Mouse (Mus musculus) kidney, postnatal 4 days (tissue): Measurements from ENCODE around the gene Coa7.

ENCODE experiments used
- DNase-seq, 2 experiments: peaks; one replicate each; pipeline ENCODE4 v3.0.0; 2021; ENCODE audit warnings: mixed read lengths in 2 of 2

Gene Coa7

GRCm38 (mm10) chr4:108327730-108328484 is at the start of gene Coa7:
Gene Coa7, plus strand, starts transcription at chr4:108328140.
- peak; percentile 98 for DNase-seq

GRCm38 (mm10) chr4:108300266-108300665 is 27.7 kb upstream of the Coa7 start:
- DNase-seq: peak; percentile 38 to 46

- peak; percentile 95 to 97 for DNase-seq
Measured at GRCm38 (mm10) chr4:108300670-108301373, 27.1 kb upstream of the Coa7 start, which contains the start of gene Zyg11b. Gene Zyg11b, minus strand, starts transcription at chr4:108301096.

GRCm38 (mm10) chr4:108302296-108302890 is 25.5 kb upstream of the Coa7 start:
- no peak for DNase-seq

- no peak for DNase-seq
Measured at GRCm38 (mm10) chr4:108310706-108311105, 17.2 kb upstream of the Coa7 start.

GRCm38 (mm10) chr4:108314041-108314440 is 13.9 kb upstream of the Coa7 start:
- no peak for DNase-seq

GRCm38 (mm10) chr4:108317656-108318605 is 10.0 kb upstream of the Coa7 start:
- no peak for DNase-seq

GRCm38 (mm10) chr4:108318649-108319615 is 9.0 kb upstream of the Coa7 start:
- DNase-seq: no peak

GRCm38 (mm10) chr4:108319747-108320146 is 8.2 kb upstream of the Coa7 start:
- DNase-seq: no peak

- DNase-seq: peak in 1 of 2 experiments; percentile 13
Measured at GRCm38 (mm10) chr4:108320627-108321380, 7.1 kb upstream of the Coa7 start.

GRCm38 (mm10) chr4:108323588-108323987 is 4.4 kb upstream of the Coa7 start:
- no peak for DNase-seq

- DNase-seq: peak in 1 of 2 experiments; percentile 47
Measured at GRCm38 (mm10) chr4:108327071-108327579, 815 bp upstream of the Coa7 start.

GRCm38 (mm10) chr4:108329840-108330239 is 1.9 kb downstream of the Coa7 start:
- DNase-seq: no peak

- no peak for DNase-seq
Measured at GRCm38 (mm10) chr4:108332041-108332440, 4.1 kb downstream of the Coa7 start.

- DNase-seq: no peak
Measured at GRCm38 (mm10) chr4:108335413-108335812, 7.5 kb downstream of the Coa7 start.

GRCm38 (mm10) chr4:108336765-108337164 is 8.8 kb downstream of the Coa7 start:
- DNase-seq: no peak

GRCm38 (mm10) chr4:108337817-108338216 is 9.9 kb downstream of the Coa7 start:
- DNase-seq: no peak

- DNase-seq: no peak
Measured at GRCm38 (mm10) chr4:108338321-108338733, 10.4 kb downstream of the Coa7 start.

- DNase-seq: no peak
Measured at GRCm38 (mm10) chr4:108338811-108339210, 10.9 kb downstream of the Coa7 start.

GRCm38 (mm10) chr4:108339277-108339690 is 11.3 kb downstream of the Coa7 start:
- DNase-seq: peak; percentile 70 to 74
